Mouse (Mus musculus) kidney, adult 2 months (tissue): Measurements from ENCODE around the gene Shisa9. TPM values are rescaled to one million over a fixed set of nuclear protein-coding genes. Genes with fewer than 3 reads are reported as not detected.

Experiments
- DNase-seq: peaks from one replicate; pipeline ENCODE4 v3.0.0; 2021
- H3K27ac ChIP-seq: fragments of 200-500 bp; 2 replicates; pipeline ENCODE4 v1.5.1; 2012; ENCODE audit warnings: low read depth, low read length, control low read depth, inconsistent platforms; ENCODE audit not compliant: insufficient read depth
- H3K27me3 ChIP-seq: fragments of 200-500 bp; replicated peaks from 2 replicates; pipeline ENCODE4 v1.6.1; 2012; ENCODE audit warnings: mild to moderate bottlenecking, moderate library complexity, low read length, inconsistent platforms; ENCODE audit not compliant: control insufficient read depth, insufficient read depth
- H3K36me3 ChIP-seq: fragments of 200-500 bp; 2 replicates; pipeline ENCODE4 v1.6.1; 2012; ENCODE audit warnings: mild to moderate bottlenecking, moderate library complexity, low read length, inconsistent platforms; ENCODE audit not compliant: control insufficient read depth, insufficient read depth
- H3K4me1 ChIP-seq: fragments of 200-500 bp; 2 replicates; pipeline ENCODE4 v1.6.1; 2011; ENCODE audit warnings: low read length; ENCODE audit not compliant: control insufficient read depth, insufficient read depth
- H3K4me3 ChIP-seq: fragments of 200-500 bp; 2 replicates; pipeline ENCODE4 v1.5.1; 2011; ENCODE audit warnings: mild to moderate bottlenecking, low read depth, low read length, control low read depth; ENCODE audit not compliant: insufficient read depth
- CTCF ChIP-seq: fragments of 200-500 bp; conservative IDR thresholded peaks from 2 replicates; pipeline ENCODE4 v1.5.1; 2011; ENCODE audit warnings: low read depth, mild to moderate bottlenecking, control low read depth, low read length, moderate library complexity, mixed read lengths; ENCODE audit not compliant: insufficient read depth, insufficient read length
- POLR2A ChIP-seq: fragments of 200-500 bp; IDR thresholded peaks from one replicate; pipeline ENCODE4 v1.6.1; 2011; ENCODE audit warnings: low read depth, low read length, control low read depth
- WGBS: fragments of 180-500 bp; shearing (Covaris S2); methylation state at CpG from one replicate; pipeline ENCODE4 v1.1.7; 2018; 5-methylcytosine and 5-hydroxymethylcytosine counted together
- polyA plus RNA-seq: library from polyadenylated mRNA; depleted of rRNA; stranded (reverse); fragments of >200 nt; gene quantifications from 2 replicates; pipeline ENCODE4 v1.2.3, GENCODE M21; 2012

Gene Shisa9
- polyA plus RNA-seq, 1 experiment: 0.20 TPM

- TF ChIP-seq POLR2A (no peak), CTCF (no peak)
These were observed 213.7 kb downstream of the Shisa9 start for GRCm38 (mm10) chr16:12197611-12198010.

GRCm38 (mm10) chr16:12201216-12201615 is 217.3 kb downstream of the Shisa9 start:
- Histone ChIP-seq H3K4me3 (no peak overlapping the region), H3K36me3 (no peaks in the 10 kb centered on the region), H3K4me1 (0 out of 2 replicates have a peak, but pooled peaks cover 3% of the 10 kb centered on the region), H3K27me3 (no peaks in the 10 kb centered on the region), H3K27ac (no peak overlapping the region)
- TF ChIP-seq CTCF: no peak
- TF ChIP-seq POLR2A: no peak
- WGBS: 18% methylated on average over 3 of the region's 3 CpGs
- peak; percentile 37 for DNase-seq

More at GRCm38 (mm10) chr16:12197611-12198010, 213.7 kb downstream of the Shisa9 start:
- H3K4me1 ChIP-seq: 0 out of 2 replicates have a peak, but pooled peaks cover 3% of the 10 kb centered on the region
- H3K27me3 ChIP-seq: no peaks in the 10 kb centered on the region
- H3K36me3 ChIP-seq: no peaks in the 10 kb centered on the region
- DNase-seq: peak; percentile 31
- 31% methylated on average over 5 of the region's 5 CpGs for WGBS
- no peak overlapping the region for H3K27ac ChIP-seq
- H3K4me3 ChIP-seq: no peak overlapping the region

GRCm38 (mm10) chr16:12202151-12202550 is 218.2 kb downstream of the Shisa9 start:
- no peaks in the 10 kb centered on the region for H3K36me3 ChIP-seq
- no peak for TF ChIP-seq POLR2A
- no peak for TF ChIP-seq CTCF
- no peak for DNase-seq
- WGBS: 65% methylated on average over 3 of the region's 3 CpGs
- no peaks in the 10 kb centered on the region for H3K27me3 ChIP-seq
- H3K4me3 ChIP-seq: no peak overlapping the region
- H3K4me1 ChIP-seq: 0 out of 2 replicates have a peak, but pooled peaks cover 3% of the 10 kb centered on the region
- no peak overlapping the region for H3K27ac ChIP-seq

- Histone ChIP-seq H3K27me3 (no peaks in the 10 kb centered on the region), H3K36me3 (no peaks in the 10 kb centered on the region), H3K27ac (no peak overlapping the region), H3K4me3 (no peak overlapping the region), H3K4me1 (no peaks in the 10 kb centered on the region)
- 77% methylated on average over 2 of the region's 2 CpGs for WGBS
- DNase-seq: no peak
- TF ChIP-seq POLR2A: no peak
- no peak for TF ChIP-seq CTCF
These were observed 219.1 kb downstream of the Shisa9 start for GRCm38 (mm10) chr16:12203055-12203454.

- no peak for TF ChIP-seq POLR2A
- TF ChIP-seq CTCF: no peak
- DNase-seq: no peak
- Histone ChIP-seq H3K27ac (no peak overlapping the region), H3K4me1 (no peaks in the 10 kb centered on the region), H3K27me3 (no peaks in the 10 kb centered on the region), H3K36me3 (no peaks in the 10 kb centered on the region), H3K4me3 (no peak overlapping the region)
- 85% methylated on average over 2 of the region's 2 CpGs for WGBS
These were observed 220.5 kb downstream of the Shisa9 start for GRCm38 (mm10) chr16:12204423-12204822.

GRCm38 (mm10) chr16:12206421-12206950 is 222.6 kb downstream of the Shisa9 start:
- Histone ChIP-seq H3K4me1 (no peaks in the 10 kb centered on the region), H3K27ac (no peak overlapping the region), H3K36me3 (no peaks in the 10 kb centered on the region), H3K27me3 (no peaks in the 10 kb centered on the region), H3K4me3 (no peak overlapping the region)
- no peak for TF ChIP-seq CTCF
- TF ChIP-seq POLR2A: no peak
- 84% methylated on average over 1 of the region's 1 CpGs for WGBS
- no peak for DNase-seq

- Histone ChIP-seq H3K4me1 (no peaks in the 10 kb centered on the region), H3K36me3 (no peaks in the 10 kb centered on the region), H3K27me3 (no peaks in the 10 kb centered on the region), H3K27ac (no peak overlapping the region), H3K4me3 (no peak overlapping the region)
- 81% methylated on average over 2 of the region's 2 CpGs for WGBS
- DNase-seq: no peak
- TF ChIP-seq POLR2A (no peak), CTCF (no peak)
These were observed 223.0 kb downstream of the Shisa9 start for GRCm38 (mm10) chr16:12206951-12207350.
